Mouse (Mus musculus) limb, embryonic 10.5 days (tissue): ENCODE data around the gene Tmem232. TPM values are rescaled to one million over a fixed set of nuclear protein-coding genes. Genes with fewer than 3 reads are reported as not detected.
"Not testable (repeated sequence)": the region's sequence is repeated elsewhere in the genome, so short reads cannot be mapped to it uniquely, and the experiment has no call there.

Experiments
- DNase-seq: peaks from one replicate; pipeline ENCODE4 v3.0.0-alpha.2; 2017; ENCODE audit warnings: low spot score
- H3K27ac ChIP-seq: fragments of 300-500 bp; sonication (generic); 2 replicates; pipeline ENCODE4 v1.5.1; 2016; ENCODE audit warnings: mild to moderate bottlenecking
- H3K27me3 ChIP-seq: fragments of 300-500 bp; sonication (generic); 2 replicates; pipeline ENCODE4 v1.6.1; 2016; ENCODE audit warnings: low read depth, mild to moderate bottlenecking; ENCODE audit not compliant: poor library complexity, severe bottlenecking
- H3K36me3 ChIP-seq: fragments of 300-500 bp; sonication (generic); 2 replicates; pipeline ENCODE4 v1.6.1; 2016; ENCODE audit warnings: mild to moderate bottlenecking, moderate library complexity
- H3K4me1 ChIP-seq: fragments of 300-500 bp; sonication (generic); 2 replicates; pipeline ENCODE4 v1.6.1; 2016
- H3K4me3 ChIP-seq: fragments of 300-500 bp; sonication (generic); 2 replicates; pipeline ENCODE4 v1.5.1; 2016; ENCODE audit warnings: mild to moderate bottlenecking, moderate library complexity
- H3K9me3 ChIP-seq: fragments of 300-500 bp; sonication (generic); replicated peaks from 2 replicates; pipeline ENCODE4 v1.6.1; 2016; ENCODE audit warnings: mild to moderate bottlenecking
- WGBS: fragments of 180-500 bp; shearing (Covaris S2); methylation state at CpG from one replicate; pipeline ENCODE4 v1.1.7; 2016; 5-methylcytosine and 5-hydroxymethylcytosine counted together
- polyA plus RNA-seq: library from polyadenylated mRNA; unstranded; fragments of >200 nt; fragmentation: Nextera tagmentation; extraction: Ambion mirVana; gene quantifications from 2 replicates; pipeline ENCODE4 v1.2.1, GENCODE M21; 2016

Gene Tmem232
- polyA plus RNA-seq, 1 experiment from 2014 or later, result 0.13 TPM

- Histone ChIP-seq H3K27me3 (no peaks in the 10 kb centered on the region), H3K27ac (no peak overlapping the region), H3K4me1 (no peaks in the 10 kb centered on the region), H3K36me3 (no peaks in the 10 kb centered on the region), H3K4me3 (no peak overlapping the region), H3K9me3 (no peaks in the 10 kb centered on the region)
- 58% methylated on average over 9 of the region's 9 CpGs for WGBS
- no peak for DNase-seq
Measured at GRCm38 (mm10) chr17:65558788-65559187, 18.2 kb upstream of the Tmem232 start.

- WGBS, result 46% methylated on average over 9 of the region's 9 CpGs
- no peak overlapping the region for H3K4me3 ChIP-seq
Measured at GRCm38 (mm10) chr17:65558217-65558616, 17.6 kb upstream of the Tmem232 start.

GRCm38 (mm10) chr17:65557212-65557611, 16.6 kb upstream of the Tmem232 start:
- 81% methylated on average over 6 of the region's 6 CpGs for WGBS
- Histone ChIP-seq H3K36me3 (no peaks in the 10 kb centered on the region), H3K9me3 (no peaks in the 10 kb centered on the region), H3K4me3 (no peak overlapping the region), H3K27ac (no peak overlapping the region), H3K4me1 (no peaks in the 10 kb centered on the region), H3K27me3 (no peaks in the 10 kb centered on the region)
- no peak for DNase-seq

More at GRCm38 (mm10) chr17:65558217-65558616, 17.6 kb upstream of the Tmem232 start:
- Histone ChIP-seq H3K9me3 (no peaks in the 10 kb centered on the region), H3K36me3 (no peaks in the 10 kb centered on the region), H3K4me1 (no peaks in the 10 kb centered on the region), H3K27ac (no peak overlapping the region), H3K27me3 (no peaks in the 10 kb centered on the region)
- DNase-seq, result peak; percentile 52

GRCm38 (mm10) chr17:65556798-65557197, 16.2 kb upstream of the Tmem232 start:
- H3K27ac ChIP-seq, result no peak overlapping the region
- no peaks in the 10 kb centered on the region for H3K4me1 ChIP-seq
- 77% methylated on average over 10 of the region's 10 CpGs for WGBS
- no peaks in the 10 kb centered on the region for H3K36me3 ChIP-seq
- no peak for DNase-seq
- no peak overlapping the region for H3K4me3 ChIP-seq
- no peaks in the 10 kb centered on the region for H3K27me3 ChIP-seq
- H3K9me3 ChIP-seq, result no peaks in the 10 kb centered on the region

- Histone ChIP-seq H3K4me1 (no peaks in the 10 kb centered on the region), H3K9me3 (no peaks in the 10 kb centered on the region), H3K27ac (no peak overlapping the region), H3K36me3 (no peaks in the 10 kb centered on the region), H3K4me3 (no peak overlapping the region), H3K27me3 (no peaks in the 10 kb centered on the region)
- 85% methylated on average over 12 of the region's 12 CpGs for WGBS
- DNase-seq, result no peak
Measured at GRCm38 (mm10) chr17:65552426-65552997, 11.9 kb upstream of the Tmem232 start.

GRCm38 (mm10) chr17:65550357-65550756, 9.8 kb upstream of the Tmem232 start:
- Histone ChIP-seq H3K27me3 (no peaks in the 10 kb centered on the region), H3K27ac (no peak overlapping the region), H3K9me3 (no peaks in the 10 kb centered on the region), H3K4me1 (no peaks in the 10 kb centered on the region), H3K36me3 (no peaks in the 10 kb centered on the region), H3K4me3 (no peak overlapping the region)
- 89% methylated on average over 4 of the region's 4 CpGs for WGBS
- no peak for DNase-seq

- Histone ChIP-seq H3K27me3 (no peaks in the 10 kb centered on the region), H3K9me3 (no peaks in the 10 kb centered on the region), H3K27ac (no peak overlapping the region), H3K4me3 (no peak overlapping the region), H3K4me1 (no peaks in the 10 kb centered on the region), H3K36me3 (no peaks in the 10 kb centered on the region)
- DNase-seq, result no peak
- WGBS, result 83% methylated on average over 18 of the region's 18 CpGs
Measured at GRCm38 (mm10) chr17:65548698-65549365, 8.2 kb upstream of the Tmem232 start.

- WGBS, result 94% methylated on average over 4 of the region's 4 CpGs
- H3K27ac ChIP-seq, H3K9me3 ChIP-seq, H3K4me1 ChIP-seq, DNase-seq, H3K4me3 ChIP-seq, H3K36me3 ChIP-seq, H3K27me3 ChIP-seq: not testable (repeated sequence)
Measured at GRCm38 (mm10) chr17:65546221-65546620, 5.6 kb upstream of the Tmem232 start.

GRCm38 (mm10) chr17:65536156-65536555, 4.4 kb downstream of the Tmem232 start:
- DNase-seq, result peak; percentile 55
- 24% methylated on average over 3 of the region's 3 CpGs for WGBS
- Histone ChIP-seq H3K4me3 (no peak overlapping the region), H3K4me1 (no peaks in the 10 kb centered on the region), H3K9me3 (no peaks in the 10 kb centered on the region), H3K36me3 (no peaks in the 10 kb centered on the region), H3K27ac (no peak overlapping the region), H3K27me3 (0 out of 2 replicates have a peak, but pooled peaks cover 3% of the 10 kb centered on the region)

GRCm38 (mm10) chr17:65532381-65532780, 8.2 kb downstream of the Tmem232 start:
- H3K27ac ChIP-seq, H3K27me3 ChIP-seq, DNase-seq: not testable (repeated sequence)

GRCm38 (mm10) chr17:65527529-65527928, 13.1 kb downstream of the Tmem232 start:
- Histone ChIP-seq H3K9me3 (no peaks in the 10 kb centered on the region), H3K27ac (no peak overlapping the region), H3K27me3 (no peaks in the 10 kb centered on the region), H3K4me3 (no peak overlapping the region), H3K36me3 (no peaks in the 10 kb centered on the region), H3K4me1 (no peaks in the 10 kb centered on the region)
- DNase-seq, result no peak
- WGBS, result 87% methylated on average over 5 of the region's 5 CpGs

More at GRCm38 (mm10) chr17:65532381-65532780, 8.2 kb downstream of the Tmem232 start:
- not testable (repeated sequence) for H3K36me3 ChIP-seq, H3K4me1 ChIP-seq, H3K4me3 ChIP-seq, H3K9me3 ChIP-seq

- Histone ChIP-seq H3K27me3 (no peaks in the 10 kb centered on the region), H3K4me1 (no peaks in the 10 kb centered on the region), H3K4me3 (no peak overlapping the region), H3K27ac (no peak overlapping the region), H3K36me3 (no peaks in the 10 kb centered on the region), H3K9me3 (no peaks in the 10 kb centered on the region)
- DNase-seq, result no peak
- 84% methylated on average over 3 of the region's 3 CpGs for WGBS
Measured at GRCm38 (mm10) chr17:65513517-65513916, 27.1 kb downstream of the Tmem232 start.

GRCm38 (mm10) chr17:65484654-65485053, 55.9 kb downstream of the Tmem232 start:
- H3K27ac ChIP-seq, result no peak overlapping the region
- H3K9me3 ChIP-seq, result no peaks in the 10 kb centered on the region
- DNase-seq, result no peak
- no peaks in the 10 kb centered on the region for H3K36me3 ChIP-seq
- H3K4me1 ChIP-seq, result peaks cover 4% of the 10 kb centered on the region; the same call in 1 of the 2 replicates
- WGBS, result 41% methylated on average over 10 of the region's 10 CpGs
- H3K27me3 ChIP-seq, result no peaks in the 10 kb centered on the region
- peak overlapping the region; percentile 21; the same call in 1 of the 2 replicates for H3K4me3 ChIP-seq
